Comparison of ENCODE assay signal across 8 mouse cellular contexts in genomic region chr15:9455241-9455640, GRCm38 (mm10). TPM values are rescaled to one million over a fixed set of nuclear protein-coding genes. Genes with fewer than 3 reads are reported as not detected.
DNase-seq lines count a peak whose midpoint lies in the region; ATAC-seq and TF ChIP-seq lines count a peak whose summit lies in the region.

No protein-coding gene starts in this region.

- H3K27me3 ChIP-seq in embryonic facial prominence, embryonic 13.5 days: no peaks in the 10 kb centered on the region
- H3K27me3 ChIP-seq in hindbrain, embryonic 12.5 days: no peaks in the 10 kb centered on the region

- no peak overlapping the region for H3K4me2 ChIP-seq in embryonic facial prominence, embryonic 13.5 days
- H3K4me2 ChIP-seq in hindbrain, embryonic 12.5 days (replicated peaks): no peak overlapping the region

- 69% methylated on average over 4 of the region's 4 CpGs for WGBS in embryonic facial prominence, embryonic 13.5 days
- WGBS in hindbrain, embryonic 12.5 days: 76% methylated on average over 4 of the region's 4 CpGs

- H3K4me1 ChIP-seq in embryonic facial prominence, embryonic 13.5 days: no peaks in the 10 kb centered on the region
- H3K4me1 ChIP-seq in hindbrain, embryonic 12.5 days: no peaks in the 10 kb centered on the region

- H3K9me3 ChIP-seq in embryonic facial prominence, embryonic 13.5 days: no peaks in the 10 kb centered on the region
- no peaks in the 10 kb centered on the region for H3K9me3 ChIP-seq in hindbrain, embryonic 12.5 days (replicated peaks)

- peak; percentile 29; the same call in 1 of the 2 replicates for ATAC-seq in cerebellum, adult (ENCODE audit: insufficient number of reproducible peaks, low FRiP score, low TSS enrichment)
- ATAC-seq in activated CD4-positive, CD25-positive, alpha-beta regulatory T cell, adult 4 months: peak; percentile 95
- ATAC-seq in embryonic facial prominence, embryonic 13.5 days (ENCODE audit: insufficient number of reproducible peaks, insufficient read depth, low FRiP score, low TSS enrichment, low read depth): 0 out of 2 replicates have a peak, but pooled peaks have one; percentile 10
- peak; percentile 87 for ATAC-seq in hindbrain, embryonic 12.5 days (ENCODE audit: low FRiP score)
- peak; percentile 97 for ATAC-seq in megakaryocyte progenitor cell, adult 5-6 weeks (replicated peaks; ENCODE audit: poor library complexity)

- TF ChIP-seq CTCF in left cerebral cortex, adult 2 months (IDR thresholded peaks at IDR 0.05): peak; percentile 68

- H3K36me3 ChIP-seq in embryonic facial prominence, embryonic 13.5 days: no peaks in the 10 kb centered on the region
- H3K36me3 ChIP-seq in hindbrain, embryonic 12.5 days: no peaks in the 10 kb centered on the region

- H3K9ac ChIP-seq in embryonic facial prominence, embryonic 13.5 days: no peak overlapping the region
- no peak overlapping the region for H3K9ac ChIP-seq in hindbrain, embryonic 12.5 days

- DNase-seq in cerebellum, adult 11 months: no peak
- peak; percentile 32 to 50 for DNase-seq in left cerebral cortex, adult 2 months (ENCODE audit: extremely low spot score in 1 of 2, low spot score in 2 of 2)
- DNase-seq in right cerebral cortex, postnatal 25 days: peak; percentile 20

- intact Hi-C loops in left cerebral cortex, adult 2 months (cut with DNase I): loop anchor here (1.0 to 10.0 kb wide), 5 partner anchors 290 to 1420 kb away; partner anchors contain the start of genes Dnajc21 and Spef2

- H3K4me3 ChIP-seq in embryonic facial prominence, embryonic 13.5 days: no peak overlapping the region
- H3K4me3 ChIP-seq in hindbrain, embryonic 12.5 days: no peak overlapping the region
- H3K4me3 ChIP-seq in left cerebral cortex, adult 2 months: no peak overlapping the region

- H3K27ac ChIP-seq in embryonic facial prominence, embryonic 13.5 days: no peak overlapping the region
- no peak overlapping the region for H3K27ac ChIP-seq in hindbrain, embryonic 12.5 days
- H3K27ac ChIP-seq in left cerebral cortex, adult 2 months: no peak overlapping the region

RNA-seq across cellular contexts. Expression of gene Capsl, which starts 19.4 kb away (rescaled TPM):
- 1 to 10 TPM; 2.4 to 7.9 TPM for polyA plus RNA-seq in activated CD4-positive, CD25-positive, alpha-beta regulatory T cell, adult 4 months (2017; shearing (Covaris generic))
- polyA plus RNA-seq in embryonic facial prominence, embryonic 13.5 days (2015; fragmentation: Nextera tagmentation; extraction: Ambion mirVana): 1.5 and 1.9 TPM in 2 replicates
- polyA plus RNA-seq in hindbrain, embryonic 12.5 days (2016; fragmentation: Nextera tagmentation; extraction: Ambion mirVana): 3.2 and 4.2 TPM in 2 replicates
- total RNA-seq in left cerebral cortex, adult 2 months (2021): 1 to 10 TPM; 1.5 TPM
- total RNA-seq in megakaryocyte progenitor cell, adult 5-6 weeks (2015): 1.2 and 2.1 TPM in 2 replicates
- 0.83 and 0.88 TPM in 2 replicates for total RNA-seq in megakaryocyte progenitor cell, adult 5-6 weeks (2017)

Comparison
In these comparisons a context has a peak if more than half of its experiments do, and no peak if none do; other contexts are left out.
1. ATAC-seq: peak in every context shown above with its lines; median percentile 97 in megakaryocyte progenitor cell, adult 5-6 weeks; 95 in activated CD4-positive, CD25-positive, alpha-beta regulatory T cell, adult 4 months; 87 in hindbrain, embryonic 12.5 days; 29 in cerebellum, adult; 10 in embryonic facial prominence, embryonic 13.5 days.